Mouse (Mus musculus) MEL (cell line): ENCODE data around the gene Ciita. TPM values are rescaled to one million over a fixed set of nuclear protein-coding genes. Genes with fewer than 3 reads are reported as not detected.

Source experiments
- DNase-seq: peaks from one replicate; pipeline ENCODE4 v3.0.0; 2011; ENCODE audit warnings: low read depth, low spot score
- H3K27ac ChIP-seq: 2 replicates; pipeline ENCODE4 v1.5.1; 2012; ENCODE audit warnings: low read depth, mild to moderate bottlenecking, control low read depth, low read length, moderate library complexity; ENCODE audit not compliant: control insufficient read depth
- H3K27me3 ChIP-seq, 2 experiments: fragments of 150-350 bp in 1 of 2; sonication (generic) in 1 of 2; 2 replicates each; pipeline ENCODE4 v1.6.1; 2012; ENCODE audit warnings: low read length in 2 of 2, mild to moderate bottlenecking in 2 of 2, improper control_type of control experiment in 1 of 2, moderate library complexity in 1 of 2; ENCODE audit not compliant: insufficient read depth in 2 of 2, control insufficient read depth in 1 of 2
- H3K36me3 ChIP-seq, 2 experiments: 2 replicates each; pipeline ENCODE4 v1.6.1; 2012 to 2014; ENCODE audit warnings: low read length in 2 of 2, improper control_type of control experiment in 1 of 2, inconsistent platforms in 1 of 2, mild to moderate bottlenecking in 1 of 2; ENCODE audit not compliant: insufficient read depth in 2 of 2, control insufficient read depth in 1 of 2
- H3K4me1 ChIP-seq, 2 experiments: fragments of 150-350 bp in 1 of 2; sonication (generic) in 1 of 2; 2 replicates each; pipeline ENCODE4 v1.6.1; 2012; ENCODE audit warnings: low read length in 2 of 2, improper control_type of control experiment in 1 of 2, mild to moderate bottlenecking in 1 of 2; ENCODE audit not compliant: insufficient read depth in 2 of 2, control insufficient read depth in 1 of 2
- H3K4me3 ChIP-seq, 2 experiments: fragments of 150-350 bp in 1 of 2; sonication (generic) in 1 of 2; 2 replicates each; pipeline ENCODE4 v1.5.1; 2012; ENCODE audit warnings: low read depth in 2 of 2, low read length in 2 of 2, mild to moderate bottlenecking in 2 of 2, moderate library complexity in 2 of 2, control low read depth in 1 of 2, improper control_type of control experiment in 1 of 2; ENCODE audit not compliant: control insufficient read depth in 1 of 2, insufficient read depth in 1 of 2
- H3K79me2 ChIP-seq: 2 replicates; pipeline ENCODE4 v1.6.1; 2012; ENCODE audit warnings: mild to moderate bottlenecking, low read length, moderate library complexity; ENCODE audit not compliant: control insufficient read depth, poor library complexity, insufficient read depth
- H3K9ac ChIP-seq: 2 replicates; pipeline ENCODE4 v1.6.1; 2012; ENCODE audit warnings: low read depth, mild to moderate bottlenecking, control low read depth, low read length, moderate library complexity; ENCODE audit not compliant: control insufficient read depth, poor library complexity, severe bottlenecking
- H3K9me3 ChIP-seq: fragments of 150-350 bp; sonication (generic); replicated peaks from 2 replicates; pipeline ENCODE4 v1.6.1; 2012; ENCODE audit warnings: mild to moderate bottlenecking, low read length, improper control_type of control experiment, moderate library complexity; ENCODE audit not compliant: insufficient read depth
- BHLHE40 ChIP-seq: IDR thresholded peaks from 2 replicates; pipeline ENCODE4 v1.6.1; 2012; ENCODE audit warnings: low read depth, mild to moderate bottlenecking, inconsistent platforms, low read length, improper control_type of control experiment, borderline replicate concordance
- CHD1 ChIP-seq: IDR thresholded peaks from 2 replicates; pipeline ENCODE4 v1.6.1; 2012; ENCODE audit warnings: low read depth, mild to moderate bottlenecking, inconsistent platforms, low read length, improper control_type of control experiment
- CHD2 ChIP-seq: IDR thresholded peaks from 2 replicates; pipeline ENCODE4 v1.6.1; 2011; ENCODE audit warnings: low read length, improper control_type of control experiment
- CTCF ChIP-seq, 3 experiments: IDR thresholded peaks in 2 of 3; conservative IDR thresholded peaks in 1 of 3; 2 replicates each; pipeline ENCODE4 v1.5.1; 2011 to 2012; ENCODE audit warnings: low read length in 3 of 3, low read depth in 2 of 3, mild to moderate bottlenecking in 2 of 3, improper control_type of control experiment in 1 of 3, inconsistent platforms in 1 of 3, mixed read lengths in 1 of 3, moderate library complexity in 1 of 3; ENCODE audit not compliant: control insufficient read depth in 1 of 3, insufficient read depth in 1 of 3, poor library complexity in 1 of 3, severe bottlenecking in 1 of 3
- ELF1 ChIP-seq: IDR thresholded peaks from 2 replicates; pipeline ENCODE4 v1.6.1; 2014; ENCODE audit warnings: low read depth, mild to moderate bottlenecking, inconsistent platforms, low read length, improper control_type of control experiment, moderate library complexity
- EP300 ChIP-seq, 2 experiments: IDR thresholded peaks; 2 replicates each; pipeline ENCODE4 v1.6.1; 2011; ENCODE audit warnings: improper control_type of control experiment in 2 of 2, low read length in 2 of 2, low read depth in 1 of 2, mild to moderate bottlenecking in 1 of 2
- ETS1 ChIP-seq: IDR thresholded peaks from 2 replicates; pipeline ENCODE4 v1.6.1; 2012; ENCODE audit warnings: low read depth, mild to moderate bottlenecking, inconsistent platforms, low read length, improper control_type of control experiment, moderate library complexity
- GABPA ChIP-seq: IDR thresholded peaks from 2 replicates; pipeline ENCODE4 v1.6.1; 2012; ENCODE audit warnings: low read depth, mild to moderate bottlenecking, inconsistent platforms, low read length, improper control_type of control experiment, moderate library complexity
- HCFC1 ChIP-seq: IDR thresholded peaks from 2 replicates; pipeline ENCODE4 v1.6.1; 2012; ENCODE audit warnings: low read depth, mild to moderate bottlenecking, inconsistent platforms, low read length, improper control_type of control experiment, moderate library complexity
- JUND ChIP-seq: IDR thresholded peaks from 2 replicates; pipeline ENCODE4 v1.6.1; 2011; ENCODE audit warnings: low read depth, mild to moderate bottlenecking, improper control_type of control experiment, low read length
- MAX ChIP-seq: IDR thresholded peaks from 2 replicates; pipeline ENCODE4 v1.6.1; 2011; ENCODE audit warnings: low read length, improper control_type of control experiment
- MXI1 ChIP-seq: IDR thresholded peaks from 2 replicates; pipeline ENCODE4 v1.6.1; 2011; ENCODE audit warnings: mild to moderate bottlenecking, low read depth, low read length, improper control_type of control experiment
- MYB ChIP-seq: IDR thresholded peaks from 2 replicates; pipeline ENCODE4 v1.6.1; 2011; ENCODE audit warnings: mild to moderate bottlenecking, low read depth, low read length, improper control_type of control experiment
- NELFE ChIP-seq: IDR thresholded peaks from 2 replicates; pipeline ENCODE4 v1.6.1; 2011; ENCODE audit warnings: low read depth, low read length, improper control_type of control experiment
- NRF1 ChIP-seq: IDR thresholded peaks from 2 replicates; pipeline ENCODE4 v1.6.1; 2014; ENCODE audit warnings: low read depth, mild to moderate bottlenecking, inconsistent platforms, low read length, improper control_type of control experiment, moderate library complexity; ENCODE audit not compliant: poor library complexity, insufficient read depth, severe bottlenecking
- POLR2AphosphoS2 ChIP-seq: IDR thresholded peaks from 2 replicates; pipeline ENCODE4 v1.6.1; 2011; ENCODE audit warnings: low read length, improper control_type of control experiment
- POLR2AphosphoS5 ChIP-seq: IDR thresholded peaks from 2 replicates; pipeline ENCODE4 v1.6.1; 2012; ENCODE audit warnings: low read depth, borderline replicate concordance, mild to moderate bottlenecking, inconsistent platforms, low read length, moderate library complexity, mixed read lengths
- RCOR1 ChIP-seq: IDR thresholded peaks from 2 replicates; pipeline ENCODE4 v1.6.1; 2012; ENCODE audit warnings: low read depth, mild to moderate bottlenecking, inconsistent platforms, low read length, improper control_type of control experiment
- SIN3A ChIP-seq: IDR thresholded peaks from 2 replicates; pipeline ENCODE4 v1.6.1; 2012; ENCODE audit warnings: low read length, improper control_type of control experiment, inconsistent platforms
- SMC3 ChIP-seq: IDR thresholded peaks from 2 replicates; pipeline ENCODE4 v1.6.1; 2011; ENCODE audit warnings: low read depth, low read length, improper control_type of control experiment
- TCF12 ChIP-seq: IDR thresholded peaks from 2 replicates; pipeline ENCODE4 v1.6.1; 2014; ENCODE audit warnings: low read depth, mild to moderate bottlenecking, inconsistent platforms, low read length, improper control_type of control experiment, moderate library complexity
- USF1 ChIP-seq: IDR thresholded peaks from 2 replicates; pipeline ENCODE4 v1.6.1; 2014; ENCODE audit warnings: low read depth, mild to moderate bottlenecking, inconsistent platforms, low read length, improper control_type of control experiment, moderate library complexity
- ZC3H11A ChIP-seq: IDR thresholded peaks from 2 replicates; pipeline ENCODE4 v1.6.1; 2012; ENCODE audit warnings: low read depth, mild to moderate bottlenecking, inconsistent platforms, low read length, improper control_type of control experiment
- ZKSCAN1 ChIP-seq: IDR thresholded peaks from 2 replicates; pipeline ENCODE4 v1.6.1; 2012; ENCODE audit warnings: low read depth, mild to moderate bottlenecking, inconsistent platforms, low read length, improper control_type of control experiment, moderate library complexity
- ZMIZ1 ChIP-seq: IDR thresholded peaks from 2 replicates; pipeline ENCODE4 v1.6.1; 2012; ENCODE audit warnings: low read depth, mild to moderate bottlenecking, inconsistent platforms, low read length, improper control_type of control experiment, moderate library complexity
- ZNF384 ChIP-seq: IDR thresholded peaks from 2 replicates; pipeline ENCODE4 v1.6.1; 2012; ENCODE audit warnings: low read depth, mild to moderate bottlenecking, inconsistent platforms, low read length, improper control_type of control experiment
- polyA plus RNA-seq, 2 experiments: library from polyadenylated mRNA; stranded (reverse) in 1 of 2; unstranded in 1 of 2; fragments of >175 nt in 1 of 2; fragments of >200 nt in 1 of 2; gene quantifications; 2 replicates each; pipeline versions ENCODE4 v1.2.1 to v1.2.4; 2012; ENCODE audit warnings: low replicate concordance in 2 of 2, low read depth in 1 of 2; ENCODE audit not compliant: insufficient read length in 2 of 2, insufficient read depth in 1 of 2, missing spikeins in 1 of 2
- total RNA-seq: library from RNA; depleted of rRNA; stranded (reverse); fragments of 300-350 nt; gene quantifications from 2 replicates; pipeline ENCODE4 v1.2.3, GENCODE M21; 2012

Gene Ciita
- total and polyA plus RNA-seq, 3 experiments: 0.04 TPM; not detected in 2

GRCm38 (mm10) chr16:10575915-10576314 lies 96.1 kb downstream of the Ciita start:
- no peak overlapping the region for H3K4me3 ChIP-seq
- no peak for DNase-seq
- H3K9me3 ChIP-seq: no peaks in the 10 kb centered on the region
- H3K79me2 ChIP-seq: no peaks in the 10 kb centered on the region
- H3K4me1 ChIP-seq: no peaks in the 10 kb centered on the region
- H3K9ac ChIP-seq: no peak overlapping the region
- TF ChIP-seq RCOR1 (no peak), SMC3 (no peak), TCF12 (no peak), GABPA (no peak), JUND (no peak), NELFE (no peak), ZC3H11A (no peak), POLR2AphosphoS5 (no peak), CTCF (IDR thresholded peaks at IDR 0.05 in 2 of 3, conservative IDR thresholded peaks at IDR 0.05 in 1 of 3; ENCODE audit: control insufficient read depth in 1 of 3, insufficient read depth in 1 of 3, low read depth in 2 of 3, low read length in 3 of 3, poor library complexity in 1 of 3, severe bottlenecking in 1 of 3) (no peak), MXI1 (no peak), ZNF384 (no peak), ELF1 (no peak), ZMIZ1 (no peak), EP300 (IDR thresholded peaks at IDR 0.05; ENCODE audit: low read depth in 1 of 2, low read length in 2 of 2) (no peak), HCFC1 (no peak), POLR2AphosphoS2 (no peak), NRF1 (no peak), CHD1 (no peak), ETS1 (no peak), ZKSCAN1 (no peak)
- no peaks in the 10 kb centered on the region; a peak in 1 of 4 replicates for H3K36me3 ChIP-seq
- no peaks in the 10 kb centered on the region for H3K27me3 ChIP-seq
- no peak overlapping the region for H3K27ac ChIP-seq

GRCm38 (mm10) chr16:10577548-10577947 lies 97.7 kb downstream of the Ciita start:
- Histone ChIP-seq H3K4me3 (no peak overlapping the region), H3K4me1 (no peaks in the 10 kb centered on the region), H3K27ac (no peak overlapping the region), H3K9ac (no peak overlapping the region), H3K79me2 (no peaks in the 10 kb centered on the region), H3K27me3 (no peaks in the 10 kb centered on the region), H3K36me3 (no peaks in the 10 kb centered on the region; a peak in 1 of 4 replicates), H3K9me3 (no peaks in the 10 kb centered on the region)
- TF ChIP-seq NRF1 (no peak), SIN3A (no peak), JUND (no peak), SMC3 (no peak), MYB (no peak), BHLHE40 (no peak), MAX (no peak), USF1 (no peak), HCFC1 (no peak), CHD2 (no peak)
- no peak for DNase-seq
